Mouse (Mus musculus): ENCODE results near the gene Dtd1. TPM values are rescaled to one million over a fixed set of nuclear protein-coding genes. Genes with fewer than 3 reads are reported as not detected.

The Dtd1 gene
- polyA plus RNA-seq, 1 experiment from 2014 or later = 31.6 TPM

DNA sequence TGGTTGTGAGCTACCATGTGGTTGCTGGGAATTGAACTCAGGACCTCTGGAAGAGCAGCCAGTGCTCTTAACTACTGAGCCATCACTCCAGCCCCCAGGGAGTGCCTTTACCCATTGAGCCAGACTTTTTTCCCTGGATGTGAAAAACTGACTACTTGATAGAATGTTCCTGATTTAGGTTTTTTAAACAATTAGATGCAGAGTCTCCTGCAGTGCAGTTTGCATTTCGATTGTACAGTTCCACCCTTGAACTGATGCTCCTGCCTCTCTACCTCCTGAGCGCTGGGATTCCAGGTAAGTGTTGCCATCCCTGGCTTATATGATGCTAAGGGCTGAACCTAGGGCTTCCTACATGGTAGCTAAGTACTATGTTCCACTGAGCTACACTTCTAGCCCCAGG, 1.7 kb upstream of the Dtd1 start:
- no peak for ATAC-seq (replicated peaks; ENCODE audit: extremely low read depth, insufficient read depth, low FRiP score)
- WGBS = 62% methylated on average over 2 of the region's 2 CpGs

DNA sequence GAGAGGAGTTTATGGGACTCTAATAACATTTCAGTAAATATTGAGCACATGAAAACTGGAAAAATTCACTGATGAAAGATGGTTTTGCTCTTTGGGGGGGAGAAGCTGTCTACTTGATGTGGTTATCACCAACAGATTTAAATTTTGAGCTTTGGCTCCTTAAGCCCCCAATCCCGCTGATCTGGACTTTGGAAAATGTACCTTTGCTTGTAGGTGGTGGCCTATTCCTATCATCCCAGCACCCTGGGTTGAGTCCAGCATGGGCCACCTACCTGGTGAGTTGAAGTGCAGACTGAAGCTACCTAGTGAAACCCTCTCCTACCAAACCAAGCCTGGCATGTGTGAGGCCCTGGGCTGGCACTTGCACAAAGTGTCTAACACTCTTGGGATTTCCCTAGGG, 1.9 kb downstream of the Dtd1 start:
- 94% methylated on average over 1 of the region's 1 CpGs for WGBS
- Histone ChIP-seq H3K9ac (ENCODE audit: low read length) (no peak overlapping the region), H3K4me3 (ENCODE audit: low read length) (no peak overlapping the region), H3K4me2 (ENCODE audit: low read depth, low read length) (no peak overlapping the region), H3K4me1 (ENCODE audit: control insufficient read depth, insufficient read depth, low read length) (peaks cover 2% of the 10 kb centered on the region; the same call in 1 of the 2 replicates), H3K36me3 (ENCODE audit: control insufficient read depth, insufficient read depth) (no peaks in the 10 kb centered on the region), H3K27ac (ENCODE audit: low read length) (no peak overlapping the region), H3K9me3 (replicated peaks; ENCODE audit: control insufficient read depth, low read length) (no peaks in the 10 kb centered on the region), H3K27me3 (ENCODE audit: control insufficient read depth, insufficient read depth, low read length) (no peaks in the 10 kb centered on the region)
- ATAC-seq (replicated peaks; ENCODE audit: extremely low read depth, insufficient read depth, low FRiP score) = no peak

More for the DNA sequence above, 1.7 kb upstream of the Dtd1 start:
- Histone ChIP-seq H3K9me3 (replicated peaks; ENCODE audit: control insufficient read depth, low read length) (no peaks in the 10 kb centered on the region), H3K4me2 (ENCODE audit: low read depth, low read length) (no peak overlapping the region), H3K36me3 (ENCODE audit: control insufficient read depth, insufficient read depth) (peaks cover 4% of the 10 kb centered on the region; the same call in 1 of the 2 replicates), H3K27ac (ENCODE audit: low read length) (no peak overlapping the region), H3K4me3 (ENCODE audit: low read length) (no peak overlapping the region), H3K9ac (ENCODE audit: low read length) (no peak overlapping the region), H3K4me1 (ENCODE audit: control insufficient read depth, insufficient read depth, low read length) (peaks cover 6% of the 10 kb centered on the region), H3K27me3 (ENCODE audit: control insufficient read depth, insufficient read depth, low read length) (no peaks in the 10 kb centered on the region)

DNA sequence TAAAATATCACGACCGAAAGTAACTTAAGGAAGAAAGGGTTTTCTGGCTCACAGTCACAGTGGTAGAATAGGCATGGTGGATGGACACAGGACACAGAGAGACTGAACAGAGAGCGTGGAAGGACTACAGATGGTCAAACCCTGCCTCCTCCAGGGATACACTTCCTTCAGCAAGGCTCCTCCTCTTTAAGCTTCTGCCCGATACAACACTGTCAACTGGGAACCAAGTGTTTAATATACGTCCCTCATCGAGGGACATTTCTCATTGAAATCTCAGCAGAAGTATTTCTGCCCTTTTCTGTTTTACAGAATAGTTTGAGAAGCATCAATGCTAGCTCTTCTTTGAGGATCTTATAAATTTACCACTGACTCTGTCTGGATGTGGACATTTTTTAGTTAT, 14.3 kb downstream of the Dtd1 start:
- Histone ChIP-seq H3K27ac (ENCODE audit: low read length) (no peak overlapping the region), H3K36me3 (ENCODE audit: control insufficient read depth, insufficient read depth) (no peaks in the 10 kb centered on the region), H3K27me3 (ENCODE audit: control insufficient read depth, insufficient read depth, low read length) (no peaks in the 10 kb centered on the region), H3K4me2 (ENCODE audit: low read depth, low read length) (no peak overlapping the region), H3K9me3 (replicated peaks; ENCODE audit: control insufficient read depth, low read length) (peaks cover 2% of the 10 kb centered on the region; the same call in 1 of the 2 replicates), H3K9ac (ENCODE audit: low read length) (no peak overlapping the region), H3K4me1 (ENCODE audit: control insufficient read depth, insufficient read depth, low read length) (no peaks in the 10 kb centered on the region), H3K4me3 (ENCODE audit: low read length) (no peak overlapping the region)
- 85% methylated on average over 6 of the region's 6 CpGs for WGBS
- no peak for ATAC-seq (replicated peaks; ENCODE audit: extremely low read depth, insufficient read depth, low FRiP score)

DNA sequence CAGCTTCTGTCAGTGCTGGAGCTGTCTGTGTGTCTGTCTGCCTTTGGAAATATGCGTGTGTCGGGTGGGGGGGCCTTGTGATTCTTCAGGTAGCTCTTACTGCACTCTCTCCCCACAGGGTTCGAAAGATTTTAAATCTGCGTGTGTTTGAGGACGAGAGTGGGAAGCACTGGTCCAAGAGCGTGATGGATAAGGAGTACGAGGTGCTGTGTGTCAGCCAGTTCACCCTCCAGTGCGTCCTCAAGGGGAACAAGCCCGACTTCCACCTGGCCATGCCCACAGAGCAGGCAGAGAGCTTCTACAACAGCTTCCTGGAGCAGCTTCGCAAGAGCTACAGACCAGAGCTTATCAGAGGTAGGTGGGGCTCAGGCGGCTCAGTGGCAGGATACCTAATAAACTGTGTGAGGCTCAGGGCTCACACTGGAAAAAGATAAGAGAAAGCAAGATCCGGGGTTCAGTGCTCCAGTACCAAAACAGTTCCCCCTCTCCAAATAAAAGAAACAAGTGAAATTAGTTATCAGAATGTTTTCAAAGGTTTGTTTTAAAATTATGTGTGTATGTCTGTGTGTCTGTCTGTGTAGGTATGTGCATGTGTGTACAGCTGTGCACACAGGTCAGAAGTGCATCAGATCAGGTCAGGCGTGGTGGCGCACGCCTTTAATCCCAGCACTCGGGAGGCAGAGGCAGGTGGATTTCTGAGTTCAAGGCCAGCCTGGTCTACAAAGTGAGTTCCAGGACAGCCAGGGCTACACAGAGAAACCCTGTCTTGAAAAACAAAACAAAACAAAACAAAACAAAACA, 17.6 kb downstream of the Dtd1 start:
- H3K9me3 ChIP-seq (replicated peaks; ENCODE audit: control insufficient read depth, low read length) = no peaks in the 10 kb centered on the region
- no peaks in the 10 kb centered on the region for H3K36me3 ChIP-seq (ENCODE audit: control insufficient read depth, insufficient read depth)
- no peak overlapping the region for H3K27ac ChIP-seq (ENCODE audit: low read length)
- H3K9ac ChIP-seq (ENCODE audit: low read length) = no peak overlapping the region
- no peaks in the 10 kb centered on the region for H3K4me1 ChIP-seq (ENCODE audit: control insufficient read depth, insufficient read depth, low read length)
- H3K4me2 ChIP-seq (ENCODE audit: low read depth, low read length) = no peak overlapping the region
- no peak for ATAC-seq (replicated peaks; ENCODE audit: extremely low read depth, insufficient read depth, low FRiP score)
- H3K27me3 ChIP-seq (ENCODE audit: control insufficient read depth, insufficient read depth, low read length) = no peaks in the 10 kb centered on the region
- no peak overlapping the region for H3K4me3 ChIP-seq (ENCODE audit: low read length)
- 64% methylated on average over 16 of the region's 16 CpGs for WGBS

GRCm38 (mm10) chr2:144621491-144621890, 21.8 kb downstream of the Dtd1 start:
- Histone ChIP-seq H3K4me3 (ENCODE audit: low read length) (no peak overlapping the region), H3K27ac (ENCODE audit: low read length) (no peak overlapping the region), H3K9me3 (replicated peaks; ENCODE audit: control insufficient read depth, low read length) (no peaks in the 10 kb centered on the region), H3K36me3 (ENCODE audit: control insufficient read depth, insufficient read depth) (0 out of 2 replicates have a peak, but pooled peaks cover 2% of the 10 kb centered on the region), H3K27me3 (ENCODE audit: control insufficient read depth, insufficient read depth, low read length) (no peaks in the 10 kb centered on the region), H3K4me1 (ENCODE audit: control insufficient read depth, insufficient read depth, low read length) (no peaks in the 10 kb centered on the region), H3K9ac (ENCODE audit: low read length) (no peak overlapping the region), H3K4me2 (ENCODE audit: low read depth, low read length) (no peak overlapping the region)
- ATAC-seq (replicated peaks; ENCODE audit: extremely low read depth, insufficient read depth, low FRiP score) = no peak
- 89% methylated on average over 6 of the region's 6 CpGs for WGBS

DNA sequence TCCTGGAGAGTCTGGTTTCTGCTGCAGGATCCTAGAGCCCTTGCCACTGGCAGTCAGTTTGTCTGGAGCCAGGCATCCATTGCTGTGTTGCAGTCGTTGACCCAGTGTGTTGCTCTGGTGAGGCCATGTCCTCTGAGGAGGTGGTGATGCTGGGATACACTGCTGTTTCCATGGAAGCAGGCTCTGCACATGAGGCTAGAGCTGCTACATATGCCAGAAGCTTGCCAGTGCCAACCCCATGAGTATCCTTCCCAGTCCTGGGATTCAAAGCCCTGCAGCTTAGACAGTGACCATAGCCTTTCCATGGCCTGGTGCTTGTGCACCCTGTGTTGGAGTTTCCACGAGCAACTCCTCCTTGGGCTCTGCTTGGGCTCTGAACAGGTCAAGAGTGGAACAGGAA, 33.9 kb downstream of the Dtd1 start:
- no peak for ATAC-seq (replicated peaks; ENCODE audit: extremely low read depth, insufficient read depth, low FRiP score)
- Histone ChIP-seq H3K9ac (ENCODE audit: low read length) (no peak overlapping the region), H3K9me3 (replicated peaks; ENCODE audit: control insufficient read depth, low read length) (0 out of 2 replicates have a peak, but pooled peaks cover 5% of the 10 kb centered on the region), H3K4me2 (ENCODE audit: low read depth, low read length) (no peak overlapping the region), H3K27ac (ENCODE audit: low read length) (no peak overlapping the region), H3K4me3 (ENCODE audit: low read length) (no peak overlapping the region), H3K27me3 (ENCODE audit: control insufficient read depth, insufficient read depth, low read length) (no peaks in the 10 kb centered on the region), H3K36me3 (ENCODE audit: control insufficient read depth, insufficient read depth) (peaks cover 4% of the 10 kb centered on the region; the same call in 1 of the 2 replicates), H3K4me1 (ENCODE audit: control insufficient read depth, insufficient read depth, low read length) (no peaks in the 10 kb centered on the region)
- 81% methylated on average over 2 of the region's 2 CpGs for WGBS

DNA sequence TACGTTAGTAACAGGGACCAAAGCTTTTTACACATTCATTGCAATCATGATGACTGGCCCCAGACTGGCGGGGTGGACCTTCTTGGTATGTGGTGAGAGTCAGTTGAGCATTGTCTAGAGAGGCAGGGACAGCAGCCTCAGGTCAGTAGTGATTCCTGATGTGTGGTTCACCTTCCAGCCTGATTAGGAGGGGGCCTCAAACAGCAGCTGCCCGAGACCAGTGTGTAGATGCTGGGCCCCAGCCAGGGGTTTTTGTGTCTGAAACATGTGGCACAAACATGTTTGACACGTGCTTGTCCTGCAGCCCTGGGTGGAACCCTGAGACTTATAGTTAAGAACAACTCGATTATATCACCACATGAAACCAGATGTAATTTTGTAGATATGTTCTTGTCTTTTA, 34.5 kb downstream of the Dtd1 start:
- no peak overlapping the region for H3K4me2 ChIP-seq (ENCODE audit: low read depth, low read length)
- H3K4me1 ChIP-seq (ENCODE audit: control insufficient read depth, insufficient read depth, low read length) = no peaks in the 10 kb centered on the region
- no peak overlapping the region for H3K27ac ChIP-seq (ENCODE audit: low read length)
- peaks cover 4% of the 10 kb centered on the region; the same call in 1 of the 2 replicates for H3K36me3 ChIP-seq (ENCODE audit: control insufficient read depth, insufficient read depth)
- no peak for ATAC-seq (replicated peaks; ENCODE audit: extremely low read depth, insufficient read depth, low FRiP score)
- no peaks in the 10 kb centered on the region for H3K27me3 ChIP-seq (ENCODE audit: control insufficient read depth, insufficient read depth, low read length)
- 0 out of 2 replicates have a peak, but pooled peaks cover 5% of the 10 kb centered on the region for H3K9me3 ChIP-seq (replicated peaks; ENCODE audit: control insufficient read depth, low read length)
- H3K4me3 ChIP-seq (ENCODE audit: low read length) = no peak overlapping the region
- WGBS = 64% methylated on average over 5 of the region's 5 CpGs
- H3K9ac ChIP-seq (ENCODE audit: low read length) = no peak overlapping the region

- Histone ChIP-seq H3K4me1 (ENCODE audit: control insufficient read depth, insufficient read depth, low read length) (no peaks in the 10 kb centered on the region), H3K27ac (ENCODE audit: low read length) (no peak overlapping the region), H3K27me3 (ENCODE audit: control insufficient read depth, insufficient read depth, low read length) (no peaks in the 10 kb centered on the region), H3K4me2 (ENCODE audit: low read depth, low read length) (no peak overlapping the region), H3K9ac (ENCODE audit: low read length) (no peak overlapping the region), H3K9me3 (replicated peaks; ENCODE audit: control insufficient read depth, low read length) (0 out of 2 replicates have a peak, but pooled peaks cover 5% of the 10 kb centered on the region), H3K36me3 (ENCODE audit: control insufficient read depth, insufficient read depth) (peaks cover 4% of the 10 kb centered on the region; the same call in 1 of the 2 replicates), H3K4me3 (ENCODE audit: low read length) (no peak overlapping the region)
- 75% methylated on average over 2 of the region's 2 CpGs for WGBS
- ATAC-seq (replicated peaks; ENCODE audit: extremely low read depth, insufficient read depth, low FRiP score) = no peak
Measured at GRCm38 (mm10) chr2:144634729-144635128, 35.0 kb downstream of the Dtd1 start.

- Histone ChIP-seq H3K36me3 (ENCODE audit: control insufficient read depth, insufficient read depth) (peaks cover 4% of the 10 kb centered on the region; the same call in 1 of the 2 replicates), H3K4me2 (ENCODE audit: low read depth, low read length) (no peak overlapping the region), H3K4me3 (ENCODE audit: low read length) (no peak overlapping the region), H3K9ac (ENCODE audit: low read length) (no peak overlapping the region), H3K4me1 (ENCODE audit: control insufficient read depth, insufficient read depth, low read length) (no peaks in the 10 kb centered on the region), H3K9me3 (replicated peaks; ENCODE audit: control insufficient read depth, low read length) (0 out of 2 replicates have a peak, but pooled peaks cover 5% of the 10 kb centered on the region), H3K27ac (ENCODE audit: low read length) (no peak overlapping the region), H3K27me3 (ENCODE audit: control insufficient read depth, insufficient read depth, low read length) (no peaks in the 10 kb centered on the region)
- ATAC-seq (replicated peaks; ENCODE audit: extremely low read depth, insufficient read depth, low FRiP score) = no peak; the same call in 1 of the 2 replicates
- WGBS = 16% methylated on average over 5 of the region's 5 CpGs
Measured at GRCm38 (mm10) chr2:144635644-144636320, 36.1 kb downstream of the Dtd1 start.
